Mouse (Mus musculus) frontal cortex, postnatal 36 days (tissue): Measurements from ENCODE around the gene 4930435E12Rik.

ENCODE experiments used
- DNase-seq, 2 experiments: peaks; one replicate each; pipeline ENCODE4 v3.0.0; 2022; ENCODE audit warnings: low spot score in 2 of 2

The 4930435E12Rik gene

DNA sequence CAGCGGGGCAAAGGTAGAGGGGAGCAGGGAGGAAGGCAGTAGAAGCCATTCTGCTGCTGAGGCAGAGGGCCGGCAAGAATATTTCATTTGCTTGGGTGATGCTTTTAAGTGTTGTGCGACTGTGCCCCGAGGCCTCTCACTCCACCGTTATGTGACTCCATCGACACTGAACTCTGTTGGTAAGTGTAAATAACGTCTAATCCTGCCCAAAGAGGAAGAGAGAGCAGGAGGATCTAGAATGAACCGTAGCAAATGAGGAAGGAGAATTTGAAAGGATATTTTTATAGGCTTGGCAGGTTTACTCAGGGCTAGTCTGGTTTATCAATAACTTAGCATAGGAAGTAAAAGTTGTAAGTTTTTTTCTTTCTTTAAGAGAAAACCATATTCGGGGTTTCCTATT is 59.0 kb downstream of the 4930435E12Rik start:
- DNase-seq = no peak

DNA sequence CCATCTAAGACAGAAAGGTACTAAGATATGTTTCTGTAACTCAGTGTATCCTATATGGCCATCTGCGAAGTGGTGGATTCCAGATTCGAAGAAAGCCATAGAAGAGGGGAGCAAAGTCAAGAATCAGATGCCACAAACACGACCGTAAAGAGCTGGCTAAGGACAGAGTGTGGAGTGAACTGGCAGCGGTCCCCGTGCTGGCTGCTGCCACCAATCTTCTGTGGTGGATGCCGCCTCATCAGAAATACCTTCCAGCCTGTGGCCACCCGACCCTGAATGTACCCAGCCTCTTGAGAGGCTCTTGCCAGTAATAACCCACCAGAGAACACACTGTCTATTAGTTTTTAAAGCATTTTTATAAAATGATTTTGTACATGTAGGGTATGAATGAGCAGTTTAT is 60.2 kb downstream of the 4930435E12Rik start:
- DNase-seq = no peak

GRCm38 (mm10) chr16:38767761-38768160 is 60.8 kb downstream of the 4930435E12Rik start:
- peak in 1 of 2 experiments; percentile 48 for DNase-seq

- DNase-seq = no peak
Observed at GRCm38 (mm10) chr16:38766671-38767070, 61.9 kb downstream of the 4930435E12Rik start.

GRCm38 (mm10) chr16:38763508-38763907 is 65.0 kb downstream of the 4930435E12Rik start:
- DNase-seq = no peak

GRCm38 (mm10) chr16:38762401-38762800 is 66.1 kb downstream of the 4930435E12Rik start:
- no peak for DNase-seq
